Mouse (Mus musculus) brain, adult 10 weeks (tissue): Measurements from ENCODE around the gene Zfp114. TPM values are rescaled to one million over a fixed set of nuclear protein-coding genes. Genes with fewer than 3 reads are reported as not detected.

Experiments used
- polyA plus RNA-seq: library from polyadenylated mRNA; stranded (reverse); fragments of 350-450 nt; fragmentation: Illumina TruSeq; extraction: RNeasy Lipid Tissue Mini Kit (QIAGEN cat#74804); gene quantifications from one replicate; pipeline ENCODE4 v1.2.3, GENCODE M21; 2015; ENCODE audit warnings: low read depth, low replicate concordance

The Zfp114 gene
- polyA plus RNA-seq = 3.5 TPM

DNA sequence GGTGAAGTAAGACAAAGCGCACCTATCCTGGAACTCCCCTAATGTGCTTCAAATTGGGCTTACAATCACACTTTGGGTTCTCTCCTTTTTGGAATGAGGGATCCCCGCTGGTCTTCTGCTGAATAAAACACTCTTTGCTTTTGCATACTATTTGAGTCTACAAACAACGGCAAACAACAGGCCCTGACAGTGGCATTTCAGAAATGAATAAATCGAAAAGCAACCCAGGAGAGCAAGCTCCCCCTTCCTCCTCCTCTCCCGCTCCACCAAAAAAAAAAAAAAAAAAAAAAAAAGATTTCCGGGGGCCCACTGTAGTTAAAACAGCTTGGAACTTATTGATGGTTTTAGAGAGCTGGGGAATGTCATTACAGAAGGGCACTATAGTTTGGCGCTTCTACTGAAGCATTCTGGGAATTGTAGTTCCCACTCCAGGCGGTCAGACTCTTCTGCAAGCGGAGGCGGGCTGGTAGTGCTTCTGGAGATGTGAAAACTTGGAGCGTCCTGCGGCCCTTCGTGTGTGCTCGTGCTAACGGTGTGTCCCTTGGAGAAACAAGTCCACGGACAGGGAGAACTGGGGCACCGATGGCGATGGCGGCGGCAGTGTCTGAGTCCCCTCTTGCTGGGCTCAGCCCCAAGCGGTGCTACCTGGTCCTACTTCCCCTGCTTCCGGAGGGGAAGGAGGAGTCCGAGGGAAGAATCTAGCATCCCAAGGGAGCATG lies at the start of gene Zfp114:
Gene Zfp114 (plus strand): TSS at position 443 of the 719 bp plus-strand sequence.

DNA sequence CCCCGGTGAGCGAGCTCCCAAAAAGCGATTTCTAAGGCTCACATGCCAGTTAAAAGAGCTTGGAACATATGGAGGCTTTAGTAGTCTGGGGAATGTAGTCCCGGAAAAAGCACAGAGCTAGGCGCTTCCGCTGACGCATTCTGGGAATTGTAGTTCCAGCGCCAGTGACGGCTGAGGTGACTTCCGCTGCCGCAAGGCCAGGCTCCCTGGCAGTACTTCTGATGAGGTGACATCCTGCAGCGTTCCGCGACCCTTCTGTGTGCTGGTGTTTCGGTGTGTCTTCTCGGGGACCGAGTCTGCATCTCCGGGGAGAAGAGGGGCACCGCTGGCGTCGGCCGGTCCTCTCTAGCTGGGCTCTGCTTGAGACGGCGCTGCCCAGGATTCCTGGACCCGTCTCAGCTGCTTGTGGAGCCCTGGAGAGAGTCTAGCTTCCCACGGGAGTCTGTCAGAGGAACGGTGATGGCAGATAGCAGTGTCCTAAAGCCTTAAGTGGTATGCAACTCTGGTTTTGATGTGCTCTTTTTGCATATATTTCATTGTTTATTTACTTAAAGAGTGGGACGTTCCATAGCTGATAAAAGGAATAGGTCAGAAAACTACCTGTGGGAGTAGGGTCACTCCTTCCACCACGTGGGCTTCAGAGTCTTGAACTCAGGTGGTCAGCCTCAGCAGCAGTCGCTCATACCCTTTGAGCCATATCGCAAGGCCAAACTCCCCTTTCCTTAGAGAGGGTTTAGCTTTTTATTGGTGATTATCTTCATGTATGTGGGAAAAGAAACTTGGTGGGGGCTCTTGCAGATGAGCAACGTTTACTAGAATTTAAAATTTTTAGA lies 40.6 kb upstream of the Zfp114 start, which contains the start of gene Zfp235:
Gene Zfp235 (plus strand): TSS at position 174 of the 833 bp plus-strand sequence.

DNA sequence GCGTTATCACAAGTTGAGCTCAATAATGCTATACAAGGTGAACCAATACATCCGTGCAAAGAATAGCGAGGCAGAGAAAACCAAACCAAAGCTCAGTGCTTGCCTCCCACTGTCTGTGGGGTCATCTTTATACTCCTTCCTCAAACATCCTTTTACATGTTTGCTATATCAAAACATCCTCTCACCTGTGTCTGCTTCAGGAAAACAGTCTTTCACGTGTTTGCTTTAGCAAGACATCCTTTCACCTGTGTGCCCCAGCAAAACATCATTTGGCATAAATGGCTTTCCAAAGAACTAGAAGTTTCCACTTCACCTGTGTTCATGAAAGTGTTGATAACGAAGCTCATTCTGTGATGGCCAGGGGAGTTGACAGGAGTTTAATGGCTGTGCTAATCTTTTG lies 36.5 kb downstream of the Zfp114 start, which contains the start of gene Zfp111:
Gene Zfp111 (minus strand): TSS at position 101 of the 400 bp plus-strand sequence.

Other genes starting within 250 kb of the Zfp114 start
- not detected for gene Vmn1r179, start 248.1 kb upstream of the Zfp114 start, polyA plus RNA-seq
- not detected for gene Vmn1r180, start 224.4 kb upstream of the Zfp114 start, polyA plus RNA-seq
- gene Vmn1r181, start 200.4 kb upstream of the Zfp114 start, polyA plus RNA-seq = not detected
- gene V1rd19, start 173.4 kb upstream of the Zfp114 start, polyA plus RNA-seq = not detected
- not detected for gene Vmn1r183, start 121.8 kb upstream of the Zfp114 start, polyA plus RNA-seq
- gene Zfp180, start 93.1 kb upstream of the Zfp114 start, polyA plus RNA-seq = 46.3 TPM
- 7.9 TPM for gene Zfp112, start 62.7 kb upstream of the Zfp114 start, polyA plus RNA-seq
- 13.9 TPM for gene Zfp235, start 40.9 kb upstream of the Zfp114 start, polyA plus RNA-seq
- gene Zfp111, start 36.4 kb downstream of the Zfp114 start, polyA plus RNA-seq = 6.0 TPM
- gene Zfp109, start 62.5 kb downstream of the Zfp114 start, polyA plus RNA-seq = 6.1 TPM
- 6.8 TPM for gene Zfp108, start 79.7 kb downstream of the Zfp114 start, polyA plus RNA-seq
- 8.8 TPM for gene Zfp93, start 95.4 kb downstream of the Zfp114 start, polyA plus RNA-seq
- 22.7 TPM for gene Zfp61, start 126.2 kb downstream of the Zfp114 start, polyA plus RNA-seq
- 17.8 TPM for gene Zfp94, start 141.6 kb downstream of the Zfp114 start, polyA plus RNA-seq
- not detected for gene Tescl, start 158.9 kb downstream of the Zfp114 start, polyA plus RNA-seq
- not detected for gene Lypd5, start 174.1 kb downstream of the Zfp114 start, polyA plus RNA-seq
- not detected for gene Kcnn4, start 195.2 kb downstream of the Zfp114 start, polyA plus RNA-seq
- gene Smg9, start 224.6 kb downstream of the Zfp114 start, polyA plus RNA-seq = 32.4 TPM